Mouse (Mus musculus): ENCODE measurements around the gene Msx1.

The Msx1 gene

DNA sequence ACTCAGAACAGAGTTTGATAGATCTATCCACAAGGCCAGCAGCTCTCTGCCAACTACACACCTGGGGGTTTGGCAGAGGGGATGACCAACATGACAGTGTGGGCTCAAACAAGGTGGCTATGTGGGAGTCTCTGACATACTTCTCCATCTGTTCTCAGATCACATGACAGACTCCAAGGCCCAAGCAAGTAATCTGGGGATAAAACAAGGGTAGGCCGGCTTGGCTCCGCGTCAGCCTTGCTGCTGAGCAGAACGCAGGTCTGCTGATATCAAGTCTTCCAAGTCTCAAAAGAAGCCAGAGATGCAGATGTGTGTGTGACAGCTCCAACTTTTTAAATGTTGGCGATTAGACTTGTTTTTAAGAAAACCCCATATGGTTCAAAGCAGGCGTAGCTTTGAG lies 28.7 kb downstream of the Msx1 start:
- no peak for DNase-seq (ENCODE audit: low spot score in 2 of 2)

- no peak for DNase-seq (ENCODE audit: low spot score in 2 of 2)
Observed at GRCm38 (mm10) chr5:37792154-37792553, 32.2 kb downstream of the Msx1 start.

DNA sequence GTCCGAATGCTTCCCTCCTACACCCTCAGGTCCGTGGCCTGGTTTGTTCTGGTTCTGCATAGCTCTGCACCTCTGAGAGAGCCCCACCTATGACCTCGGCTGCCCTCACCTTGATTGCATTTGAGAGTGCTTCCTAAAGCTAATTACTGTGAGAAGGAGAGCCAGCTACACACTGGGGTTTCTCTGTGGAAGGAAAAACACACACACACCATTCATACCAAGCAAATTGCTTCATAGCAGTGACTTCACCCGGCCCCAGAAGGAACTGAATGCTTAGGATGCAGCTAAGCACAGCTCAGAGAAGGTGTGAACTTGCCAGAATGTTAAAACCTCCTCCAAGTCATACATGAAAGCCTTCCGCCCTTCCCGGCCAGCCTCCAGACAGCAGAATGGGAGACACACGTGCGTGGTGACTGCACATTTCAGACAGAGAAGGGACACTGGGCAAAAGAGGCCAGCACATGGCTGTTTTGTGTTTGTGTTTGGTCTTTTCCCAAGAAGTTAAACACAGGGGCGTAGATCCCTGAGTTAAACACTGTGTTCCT lies 39.5 kb downstream of the Msx1 start:
- DNase-seq (ENCODE audit: low spot score in 2 of 2): no peak

GRCm38 (mm10) chr5:37783306-37783705 lies 41.1 kb downstream of the Msx1 start:
- DNase-seq (ENCODE audit: low spot score in 2 of 2): no peak

- DNase-seq (ENCODE audit: low spot score in 2 of 2): no peak
Observed at GRCm38 (mm10) chr5:37775681-37776080, 48.7 kb downstream of the Msx1 start.

DNA sequence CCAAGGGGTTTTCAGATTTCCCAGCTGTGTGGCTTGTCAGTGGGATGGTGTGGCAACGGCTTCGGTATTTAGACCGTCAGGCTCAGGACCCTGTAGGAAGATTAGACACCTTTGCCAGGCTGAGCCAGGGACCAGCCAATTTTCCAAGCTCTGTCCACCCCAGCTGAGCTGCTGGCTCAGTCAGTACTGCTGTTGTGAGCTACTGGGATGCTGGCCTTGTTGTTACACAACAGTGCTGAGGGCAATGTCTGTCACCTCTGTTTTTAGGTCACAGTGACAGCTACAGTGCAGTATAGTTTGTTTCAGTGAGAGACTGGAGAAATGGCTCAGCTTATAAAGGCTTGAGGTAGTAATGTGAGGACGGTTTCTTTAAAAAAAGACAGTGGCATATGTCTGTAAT lies 50.4 kb downstream of the Msx1 start:
- no peak for DNase-seq (ENCODE audit: low spot score in 2 of 2)

GRCm38 (mm10) chr5:37770870-37771269 lies 53.5 kb downstream of the Msx1 start:
- no peak for DNase-seq (ENCODE audit: low spot score in 2 of 2)
